Mouse (Mus musculus): ENCODE data around the gene Tchhl1.

- TF ChIP-seq CTCF (conservative IDR thresholded peaks at IDR 0.05; ENCODE audit: low read length) (no peak), POU5F1 (IDR thresholded peaks at IDR 0.05; ENCODE audit: borderline replicate concordance, low read length) (no peak)
Observed at GRCm38 (mm10) chr3:93520330-93521193, 52.0 kb downstream of the Tchhl1 start, which contains the start of gene S100a11.

Data from E14TG2a.4 (cell line).